Mouse (Mus musculus) heart, embryonic 14.5 days (tissue): ENCODE measurements around the gene Pbld2. TPM values are rescaled to one million over a fixed set of nuclear protein-coding genes. Genes with fewer than 3 reads are reported as not detected.
A peak's percentile ranks its signal among the peaks of the same experiment; 100 is the strongest.
"Not testable (repeated sequence)": the region's sequence is repeated elsewhere in the genome, so short reads cannot be mapped to it uniquely, and the experiment has no call there.

Experiments used
- ATAC-seq: fragments of 200-750 bp; cut with Nextera tagmentation; 2 replicates; pipeline ENCODE4 v1.8.0; 2017; ENCODE audit warnings: low read depth, moderate TSS enrichment; ENCODE audit not compliant: insufficient number of reproducible peaks, insufficient read depth, low FRiP score
- H3K27ac ChIP-seq, 2 experiments: fragments of 200-500 bp in 1 of 2; fragments of 300-500 bp in 1 of 2; sonication (generic) in 1 of 2; replicated peaks in 1 of 2; 2 replicates each; pipeline ENCODE4 v1.5.1; 2012 to 2014; ENCODE audit warnings: low read depth in 2 of 2, low read length in 2 of 2, control low read depth in 1 of 2, mild to moderate bottlenecking in 1 of 2, mixed read lengths in 1 of 2; ENCODE audit not compliant: control insufficient read depth in 1 of 2, insufficient read depth in 1 of 2
- H3K27me3 ChIP-seq: fragments of 300-500 bp; sonication (generic); 2 replicates; pipeline ENCODE4 v1.6.1; 2014; ENCODE audit warnings: mild to moderate bottlenecking, low read length, control low read depth; ENCODE audit not compliant: control insufficient read depth, insufficient read depth
- H3K36me3 ChIP-seq: fragments of 300-500 bp; sonication (generic); 2 replicates; pipeline ENCODE4 v1.6.1; 2014; ENCODE audit warnings: mild to moderate bottlenecking, control low read depth, low read length, mixed read lengths; ENCODE audit not compliant: control insufficient read depth, insufficient read depth
- H3K4me1 ChIP-seq, 2 experiments: fragments of 200-500 bp in 1 of 2; fragments of 300-500 bp in 1 of 2; sonication (generic) in 1 of 2; 2 replicates each; pipeline ENCODE4 v1.6.1; 2012 to 2014; ENCODE audit warnings: low read length in 2 of 2, control low read depth in 1 of 2, mixed read lengths in 1 of 2; ENCODE audit not compliant: control insufficient read depth in 2 of 2, insufficient read depth in 2 of 2
- H3K4me2 ChIP-seq: fragments of 300-500 bp; sonication (generic); 2 replicates; pipeline ENCODE4 v1.6.1; 2014; ENCODE audit warnings: mild to moderate bottlenecking, low read length
- H3K4me3 ChIP-seq, 2 experiments: fragments of 200-500 bp in 1 of 2; fragments of 300-500 bp in 1 of 2; sonication (generic) in 1 of 2; 2 replicates each; pipeline ENCODE4 v1.5.1; 2012 to 2014; ENCODE audit warnings: low read length in 2 of 2, mild to moderate bottlenecking in 2 of 2, control low read depth in 1 of 2, low read depth in 1 of 2, moderate library complexity in 1 of 2; ENCODE audit not compliant: control insufficient read depth in 1 of 2, insufficient read depth in 1 of 2
- H3K9ac ChIP-seq: fragments of 300-500 bp; sonication (generic); 2 replicates; pipeline ENCODE4 v1.6.1; 2014; ENCODE audit warnings: mild to moderate bottlenecking, low read length
- H3K9me3 ChIP-seq: fragments of 300-500 bp; sonication (generic); 2 replicates; pipeline ENCODE4 v1.6.1; 2016; ENCODE audit warnings: low read length, control low read depth; ENCODE audit not compliant: control insufficient read depth
- WGBS: fragments of 180-500 bp; shearing (Covaris S2); extraction: QIAGEN DNeasy Blood & Tissue Kit; methylation state at CpG from one replicate; pipeline ENCODE4 v1.1.7; 2014; 5-methylcytosine and 5-hydroxymethylcytosine counted together
- polyA plus RNA-seq: library from polyadenylated mRNA; unstranded; fragments of >200 nt; fragmentation: Nextera tagmentation; extraction: Ambion mirVana; gene quantifications from 2 replicates; pipeline ENCODE4 v1.2.1, GENCODE M21; 2014

Pbld2 gene
- polyA plus RNA-seq, 1 experiment from 2014 or later, result 0.46 TPM

DNA sequence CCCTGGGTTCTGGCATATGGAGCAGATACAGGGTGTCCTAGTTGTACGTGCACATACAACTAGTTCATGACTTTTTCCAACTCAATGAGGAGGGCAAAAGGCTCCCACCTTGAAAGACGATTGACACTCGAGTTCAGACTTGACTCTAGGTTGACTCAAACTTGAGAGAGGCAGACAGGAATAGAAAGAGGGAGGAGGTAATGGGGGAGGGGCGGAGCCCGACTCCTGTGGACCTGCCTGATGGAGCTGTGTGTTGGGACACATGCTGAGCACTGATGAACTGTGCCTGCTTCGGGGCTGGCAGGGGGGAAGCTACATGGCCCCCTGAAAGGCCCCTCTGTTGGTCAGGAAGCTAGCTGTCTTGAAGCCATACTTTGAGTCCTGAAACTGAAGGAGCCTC is 28.9 kb downstream of the Pbld2 start:
- no peak for ATAC-seq
- Histone ChIP-seq H3K27me3 (no peaks in the 10 kb centered on the region), H3K9ac (no peak overlapping the region), H3K27ac (no peak overlapping the region), H3K4me3 (no peak overlapping the region), H3K36me3 (no peaks in the 10 kb centered on the region), H3K9me3 (no peaks in the 10 kb centered on the region), H3K4me1 (peaks cover 3 to 4% of the 10 kb centered on the region in 2 experiments; a peak in 2 of 4 replicates), H3K4me2 (no peak overlapping the region)
- WGBS, result 47% methylated on average over 6 of the region's 6 CpGs

DNA sequence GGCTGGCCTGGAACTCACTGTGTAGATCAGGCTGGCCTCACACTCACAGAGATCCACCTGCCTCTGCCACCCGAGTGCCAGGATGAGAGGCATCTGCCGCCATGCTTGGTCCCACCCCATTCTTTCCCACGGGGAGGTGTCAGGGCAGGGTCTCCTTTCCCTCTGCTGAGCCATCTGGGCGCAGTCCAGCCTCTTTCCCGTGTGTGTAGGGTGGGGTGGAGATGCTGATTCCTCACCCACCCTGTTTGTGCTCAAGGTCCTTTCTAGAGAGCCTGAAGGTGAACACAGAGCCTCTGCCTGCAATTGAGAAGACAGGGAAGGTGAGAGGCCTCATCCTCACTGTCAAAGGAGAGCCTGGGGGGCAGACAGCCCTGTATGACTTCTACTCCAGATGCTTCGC is 30.0 kb downstream of the Pbld2 start:
- not testable (repeated sequence) for ATAC-seq

DNA sequence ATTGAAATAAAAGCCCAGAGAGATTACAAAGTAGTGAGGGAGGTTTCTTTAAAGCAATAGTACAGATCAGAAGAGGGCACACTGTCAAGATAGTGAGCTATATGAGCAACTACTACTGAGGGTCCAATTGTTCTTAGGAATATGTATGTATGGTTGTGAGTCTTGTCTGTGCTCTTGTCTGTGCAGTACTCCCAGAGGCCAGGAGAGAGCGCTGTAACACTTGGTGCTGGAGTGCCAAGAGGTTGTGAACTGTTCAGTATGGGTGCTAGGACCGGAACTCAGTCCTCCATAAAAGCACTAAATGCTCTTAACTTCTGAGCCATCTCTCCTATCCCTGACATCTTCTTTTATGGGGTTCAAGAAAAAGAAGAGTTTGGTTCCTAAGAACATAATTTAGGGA is 30.5 kb downstream of the Pbld2 start:
- Histone ChIP-seq H3K36me3 (no peaks in the 10 kb centered on the region), H3K4me2 (no peak overlapping the region), H3K27me3 (no peaks in the 10 kb centered on the region), H3K9me3 (no peaks in the 10 kb centered on the region), H3K9ac (no peak overlapping the region), H3K4me3 (no peak overlapping the region), H3K4me1 (peaks cover 3 to 4% of the 10 kb centered on the region in 2 experiments; a peak in 2 of 4 replicates), H3K27ac (no peak overlapping the region)
- 70% methylated on average over 2 of the region's 2 CpGs for WGBS
- no peak for ATAC-seq

More for the DNA sequence above, 30.0 kb downstream of the Pbld2 start:
- not testable (repeated sequence) for H3K4me1 ChIP-seq, H3K27me3 ChIP-seq, H3K36me3 ChIP-seq, H3K27ac ChIP-seq, H3K9me3 ChIP-seq, H3K4me2 ChIP-seq, H3K9ac ChIP-seq, H3K4me3 ChIP-seq
- WGBS, result 71% methylated on average over 6 of the region's 6 CpGs

DNA sequence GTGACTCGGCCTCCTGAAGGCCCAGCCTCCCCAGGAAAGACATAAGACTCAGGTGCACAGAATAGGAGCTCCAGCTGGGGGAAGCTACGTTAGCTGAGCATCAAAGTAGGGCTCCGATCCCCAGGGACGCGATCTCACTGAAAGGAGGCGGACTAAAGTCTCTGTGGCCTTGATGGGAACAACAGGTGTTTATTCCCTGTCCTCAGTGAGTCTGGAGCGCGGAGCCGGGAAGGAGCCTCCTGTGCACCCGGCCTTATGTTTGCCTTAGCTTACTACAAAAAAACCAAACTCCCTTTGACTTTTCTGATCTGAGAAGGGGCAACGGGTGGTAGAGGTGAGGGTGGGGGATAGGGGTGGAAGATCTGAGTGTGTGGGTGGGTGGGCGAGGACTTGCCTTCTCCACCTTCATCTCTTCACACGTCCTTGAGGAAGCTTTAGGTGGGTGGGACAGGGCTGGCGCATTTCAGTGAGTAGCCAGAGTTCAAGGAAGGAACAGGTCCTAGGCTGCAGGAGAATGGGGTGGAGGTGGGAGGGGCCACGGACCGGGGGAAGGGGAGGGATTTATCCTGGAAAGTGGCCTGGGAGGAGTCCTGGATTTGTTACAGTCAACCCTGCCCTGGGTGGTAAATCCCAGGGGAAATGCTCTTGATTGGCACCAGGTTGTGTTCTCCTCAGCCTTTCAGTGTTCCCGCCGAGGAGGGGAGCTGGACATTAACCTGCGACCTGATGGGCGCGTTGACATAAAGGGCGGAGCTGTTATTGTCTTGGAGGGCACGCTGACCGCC is 33.0 kb downstream of the Pbld2 start:
- Histone ChIP-seq H3K9me3 (no peaks in the 10 kb centered on the region), H3K36me3 (no peaks in the 10 kb centered on the region), H3K27ac (no peak overlapping the region), H3K4me1 (peaks cover 3 to 4% of the 10 kb centered on the region in 2 experiments; a peak in 2 of 4 replicates), H3K27me3 (no peaks in the 10 kb centered on the region), H3K4me3 (no peak overlapping the region), H3K4me2 (peak overlapping the region; percentile 33), H3K9ac (no peak overlapping the region)
- WGBS, result 36% methylated on average over 24 of the region's 24 CpGs
- ATAC-seq, result no peak

DNA sequence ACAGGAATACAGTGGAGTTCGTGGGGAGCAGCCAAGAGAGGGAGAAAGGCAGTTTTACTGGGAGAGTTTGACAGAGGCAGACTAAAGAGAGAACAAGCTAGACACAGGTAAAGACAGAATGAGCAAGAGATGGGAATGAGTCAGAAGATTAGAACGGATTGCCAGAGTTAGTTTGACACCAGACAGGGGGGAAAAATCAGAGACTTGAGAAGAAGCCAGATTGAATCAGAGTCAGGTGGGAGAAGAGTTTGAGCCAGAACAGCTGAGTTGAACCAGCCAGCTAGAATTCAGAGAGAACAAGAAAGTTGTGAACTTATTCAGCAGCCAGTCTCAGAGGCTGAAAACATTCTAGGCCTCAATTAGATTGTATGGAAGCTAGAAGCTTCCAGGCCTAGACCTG is 35.7 kb downstream of the Pbld2 start, which contains the start of gene Pbld1:
Gene Pbld1, plus strand, starts transcription at position 301 of the 400 bp plus-strand sequence.
- Histone ChIP-seq H3K4me2 (no peak within 1 kb of the TSS), H3K27ac (no peak within 1 kb of the TSS), H3K9ac (no peak within 1 kb of the TSS), H3K9me3 (no peaks in the 10 kb centered on the region), H3K4me3 (no peak within 1 kb of the TSS), H3K27me3 (no peaks in the 10 kb centered on the region), H3K4me1 (no peaks in the 10 kb centered on the region; a peak in 1 of 4 replicates), H3K36me3 (no peaks in the 10 kb centered on the region)
- 87% methylated on average over 2 of the region's 2 CpGs for WGBS
- ATAC-seq, result no peak

DNA sequence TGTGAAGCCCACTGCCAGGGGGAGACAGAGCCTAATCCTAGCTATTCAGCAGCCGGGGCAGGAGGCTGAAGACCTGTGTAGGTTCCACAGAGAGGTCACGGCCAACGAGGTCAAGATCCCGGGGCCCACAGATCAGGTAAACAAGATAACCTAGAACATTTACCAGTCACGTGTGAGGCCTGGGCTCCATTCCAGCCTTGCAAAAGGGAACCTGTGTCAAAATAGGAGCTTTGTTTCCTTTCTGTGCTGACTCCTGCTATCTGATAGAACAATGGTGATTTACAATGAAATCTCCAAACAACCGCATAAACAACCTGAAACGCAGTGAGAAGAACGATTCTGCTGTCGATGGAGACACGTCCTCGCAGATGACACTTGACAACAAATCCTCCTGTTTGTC is 36.3 kb downstream of the Pbld2 start:
- no peak overlapping the region for H3K4me3 ChIP-seq
- WGBS, result 47% methylated on average over 11 of the region's 11 CpGs
- no peaks in the 10 kb centered on the region for H3K27me3 ChIP-seq
- H3K9me3 ChIP-seq, result no peaks in the 10 kb centered on the region
- no peak overlapping the region for H3K9ac ChIP-seq
- no peak overlapping the region for H3K4me2 ChIP-seq
- H3K36me3 ChIP-seq, result no peaks in the 10 kb centered on the region
- H3K4me1 ChIP-seq, result no peaks in the 10 kb centered on the region; a peak in 1 of 4 replicates
- no peak overlapping the region for H3K27ac ChIP-seq
- ATAC-seq, result no peak

DNA sequence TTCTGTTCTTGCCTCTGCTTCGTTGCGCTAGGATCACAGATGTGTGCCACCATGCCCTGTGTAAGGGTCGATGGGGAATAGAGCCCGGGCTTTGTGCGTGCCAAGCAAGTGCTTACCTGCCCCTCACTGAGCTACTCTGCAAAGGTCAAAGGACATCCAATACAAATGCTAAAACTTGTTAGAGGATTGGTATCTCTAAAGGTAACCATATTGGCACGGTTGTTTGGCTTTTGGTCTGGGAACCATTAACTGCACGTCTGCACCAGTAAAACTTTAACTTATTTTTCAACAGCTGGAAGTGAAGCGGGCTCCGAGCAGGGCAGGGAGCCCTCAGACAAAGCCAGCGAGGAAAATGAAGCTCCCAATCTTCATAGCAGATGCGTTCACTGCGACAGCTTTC is 37.2 kb downstream of the Pbld2 start:
- Histone ChIP-seq H3K4me3 (no peak overlapping the region), H3K4me2 (no peak overlapping the region), H3K27ac (no peak overlapping the region), H3K36me3 (no peaks in the 10 kb centered on the region), H3K4me1 (no peaks in the 10 kb centered on the region; a peak in 1 of 4 replicates), H3K9me3 (no peaks in the 10 kb centered on the region), H3K27me3 (no peaks in the 10 kb centered on the region), H3K9ac (no peak overlapping the region)
- ATAC-seq, result no peak
- 72% methylated on average over 12 of the region's 12 CpGs for WGBS

DNA sequence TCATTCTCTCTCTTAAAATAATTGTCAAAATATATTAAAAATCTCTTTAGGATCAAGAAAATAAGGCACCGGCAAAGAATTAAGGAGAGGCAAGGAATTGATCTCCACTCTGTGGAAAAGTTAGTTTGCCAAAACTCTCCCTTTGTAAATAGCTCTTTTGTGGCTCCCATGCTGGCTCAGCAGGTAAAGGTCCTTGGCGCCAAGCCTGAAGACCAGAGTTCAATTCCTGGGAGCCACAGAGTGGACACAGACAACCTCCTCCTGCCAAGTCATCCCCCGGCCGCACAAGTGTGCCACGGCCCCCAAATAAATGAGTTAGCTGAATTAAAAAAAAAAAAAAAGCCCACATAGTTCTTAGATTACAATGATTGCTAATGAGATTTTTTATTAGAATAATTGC is 38.6 kb downstream of the Pbld2 start:
- no peak overlapping the region for H3K9ac ChIP-seq
- H3K27me3 ChIP-seq, result no peaks in the 10 kb centered on the region
- no peak overlapping the region for H3K4me3 ChIP-seq
- no peak overlapping the region for H3K27ac ChIP-seq
- no peaks in the 10 kb centered on the region for H3K36me3 ChIP-seq
- WGBS, result 91% methylated on average over 5 of the region's 5 CpGs
- ATAC-seq, result no peak
- H3K9me3 ChIP-seq, result no peaks in the 10 kb centered on the region
- no peak overlapping the region for H3K4me2 ChIP-seq
- no peaks in the 10 kb centered on the region; a peak in 1 of 4 replicates for H3K4me1 ChIP-seq
